Mouse (Mus musculus) common myeloid progenitor, adult 5-6 weeks (primary cell): ENCODE measurements around the gene Cc2d1a. TPM values are rescaled to one million over a fixed set of nuclear protein-coding genes. Genes with fewer than 3 reads are reported as not detected.

Experiments used
- ATAC-seq: replicated peaks from 2 replicates; pipeline ENCODE4 v1.8.0; 2016; ENCODE audit warnings: low read depth, mild to moderate bottlenecking, moderate TSS enrichment, inconsistent platforms; ENCODE audit not compliant: poor library complexity, severe bottlenecking
- total RNA-seq: library from RNA; stranded (forward); fragments of 200-1000, 187-1606 nt; gene quantifications from 2 replicates; pipeline ENCODE4 v1.2.3, GENCODE M21; 2017

The Cc2d1a gene
- total RNA-seq, 1 experiment from 2014 or later: 6.2 TPM

DNA sequence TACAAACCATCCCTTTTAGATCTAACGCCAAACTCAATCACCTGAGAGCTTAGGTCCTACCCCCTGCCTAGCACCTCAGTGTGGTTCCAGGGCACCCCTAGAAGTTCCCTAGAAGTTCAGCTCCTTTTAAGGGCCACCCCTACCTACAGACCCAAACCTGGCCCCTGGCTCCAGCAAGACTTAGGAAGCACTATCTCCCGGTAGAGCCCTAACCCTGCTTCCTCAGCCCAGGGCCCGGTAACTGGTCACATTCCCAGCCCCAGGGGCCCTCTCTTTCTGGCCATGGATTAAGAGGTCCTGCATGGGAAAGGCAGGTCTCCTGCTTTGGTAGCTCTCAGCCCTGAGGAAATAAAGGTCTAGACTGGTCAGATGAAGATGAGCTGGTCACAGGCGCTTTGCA is 32.2 kb upstream of the Cc2d1a start:
- no peak for ATAC-seq

DNA sequence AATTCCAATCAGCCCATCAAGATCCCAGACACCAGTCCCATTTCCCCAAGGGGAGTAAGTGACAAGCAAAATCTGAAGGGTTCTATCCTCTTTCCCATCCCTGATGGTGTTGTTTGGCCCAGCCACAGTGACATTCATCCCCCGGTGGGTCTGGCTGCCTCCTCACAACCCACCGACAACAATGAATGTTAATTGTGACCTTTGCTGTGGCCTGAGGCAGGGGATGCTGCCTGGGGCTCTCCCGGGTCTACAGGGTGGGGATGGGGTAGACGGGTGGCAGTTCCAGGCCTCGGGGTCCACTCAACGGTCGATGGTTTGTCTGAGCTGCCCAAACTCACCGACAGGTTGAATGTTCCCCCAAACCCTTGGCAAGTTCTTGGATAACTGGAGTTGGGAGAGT is 30.9 kb upstream of the Cc2d1a start:
- ATAC-seq: no peak

DNA sequence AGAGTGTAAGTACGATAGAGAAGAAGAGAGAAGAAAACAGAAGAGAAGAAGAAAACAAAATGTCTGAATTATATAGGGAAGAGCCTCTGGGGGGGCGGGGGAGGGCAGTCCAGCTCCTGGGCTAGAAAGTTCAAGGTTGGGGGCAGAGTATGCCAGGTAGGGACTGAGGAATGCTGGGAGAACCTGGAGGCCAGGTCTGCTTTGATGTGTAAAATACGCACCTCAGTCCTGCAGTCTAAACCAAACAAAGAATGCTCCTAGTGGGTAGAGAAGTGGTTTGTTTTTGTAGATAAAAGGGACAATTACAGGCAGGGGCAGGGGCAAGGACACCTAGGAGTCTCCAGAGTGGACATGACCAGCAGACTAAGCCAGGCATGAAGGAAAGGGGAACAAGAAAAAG is 29.7 kb upstream of the Cc2d1a start:
- no peak for ATAC-seq

DNA sequence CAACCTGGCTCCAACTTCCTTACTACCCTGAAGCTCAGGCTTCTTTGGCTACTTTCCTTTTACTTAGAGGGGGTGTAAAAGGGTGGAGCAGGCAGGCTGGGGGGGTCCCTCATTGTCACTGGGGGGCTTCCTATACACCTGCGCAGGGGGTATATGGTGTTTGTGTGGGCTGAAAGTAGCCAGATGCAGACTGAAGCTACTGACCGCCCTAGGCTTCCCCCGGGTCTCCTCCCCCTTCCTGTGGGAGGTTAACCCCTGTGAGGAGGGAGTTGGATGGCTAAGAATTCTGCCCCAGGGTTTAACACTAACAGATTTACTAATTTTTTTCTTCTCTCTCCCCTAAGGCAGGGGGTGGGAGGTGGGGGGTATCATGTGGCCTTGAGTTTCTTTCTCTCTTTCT is 28.8 kb upstream of the Cc2d1a start:
- peak; percentile 55; the same call in 1 of the 2 replicates for ATAC-seq

DNA sequence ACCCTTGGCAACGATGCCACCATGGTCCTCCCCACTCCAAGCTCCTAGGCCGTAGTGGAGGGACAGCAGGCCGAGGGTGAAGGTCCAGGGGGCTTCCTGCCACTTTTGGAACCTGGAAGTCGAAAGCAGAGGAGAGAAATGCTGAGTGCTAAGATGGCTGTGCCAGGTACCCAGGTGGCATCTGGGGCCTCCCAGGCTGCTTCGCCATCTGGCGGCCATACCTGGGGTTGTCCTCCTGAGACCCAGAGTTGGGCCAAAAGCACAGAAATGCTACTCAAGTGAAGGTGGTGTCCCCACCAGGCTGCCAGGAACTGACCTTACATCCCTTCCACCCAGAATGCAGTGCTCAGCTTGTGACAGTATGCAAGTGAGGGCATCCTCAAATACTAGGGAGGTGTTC is 26.1 kb upstream of the Cc2d1a start:
- 0 out of 2 replicates have a peak, but pooled peaks have one; percentile 22 for ATAC-seq

DNA sequence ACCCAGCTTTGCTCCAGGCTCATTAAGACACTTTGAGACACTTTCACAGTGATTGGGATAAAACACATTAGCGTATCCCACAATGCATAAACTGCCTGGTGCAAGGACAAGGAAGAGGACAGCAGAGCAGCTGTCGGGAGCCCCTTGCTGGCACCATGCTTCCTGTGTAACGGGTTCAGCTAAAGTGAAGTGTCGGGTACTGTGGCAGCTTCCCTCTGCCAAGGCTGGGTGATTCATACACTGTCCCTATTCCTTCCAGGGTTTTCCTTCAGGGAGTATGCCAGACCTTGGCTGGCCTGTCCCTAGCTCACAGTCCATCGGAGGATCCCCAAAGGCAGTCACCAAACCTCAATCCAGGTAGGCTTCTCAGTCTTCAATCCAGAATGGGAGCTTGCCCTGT is 22.4 kb upstream of the Cc2d1a start:
- ATAC-seq: no peak

DNA sequence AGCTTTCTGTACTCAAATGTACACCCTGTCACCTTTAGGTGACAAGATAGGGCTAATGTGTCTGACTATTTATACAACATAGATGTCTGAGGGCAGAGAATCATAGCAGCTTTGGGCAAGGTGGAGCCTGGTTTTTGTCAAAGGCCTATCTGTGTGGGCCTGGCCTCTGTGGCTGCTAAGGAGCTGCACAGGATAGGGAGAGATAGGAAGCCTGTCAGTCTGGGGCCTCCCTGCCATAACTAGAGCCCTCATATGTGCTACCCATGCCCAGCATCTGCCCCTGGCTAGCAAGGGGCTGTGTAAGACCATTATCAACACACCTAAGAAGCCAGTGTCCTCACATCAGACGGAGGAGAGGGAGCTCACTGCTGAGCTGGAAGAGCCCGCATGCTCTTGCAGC is 20.0 kb upstream of the Cc2d1a start:
- peak; percentile 25; the same call in 1 of the 2 replicates for ATAC-seq

DNA sequence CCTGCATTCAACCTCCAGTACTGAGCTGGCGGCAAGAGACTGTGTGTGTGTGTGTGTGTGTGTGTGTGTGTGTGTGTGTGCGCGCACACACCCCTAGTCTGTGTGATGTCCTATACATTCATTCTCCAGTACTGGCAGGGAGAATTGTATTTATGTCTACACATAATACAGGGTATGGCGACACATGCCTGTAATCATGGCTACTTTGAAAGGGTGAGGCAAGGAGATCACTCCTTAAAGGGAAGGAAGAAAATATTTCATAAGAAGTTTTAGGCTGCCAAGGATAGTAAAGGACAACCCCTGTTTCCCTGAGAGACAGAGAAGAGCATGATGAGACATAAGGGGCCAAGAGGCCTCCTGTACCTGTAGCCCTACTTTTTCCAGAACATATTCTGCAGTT is 9.9 kb upstream of the Cc2d1a start:
- ATAC-seq: no peak

DNA sequence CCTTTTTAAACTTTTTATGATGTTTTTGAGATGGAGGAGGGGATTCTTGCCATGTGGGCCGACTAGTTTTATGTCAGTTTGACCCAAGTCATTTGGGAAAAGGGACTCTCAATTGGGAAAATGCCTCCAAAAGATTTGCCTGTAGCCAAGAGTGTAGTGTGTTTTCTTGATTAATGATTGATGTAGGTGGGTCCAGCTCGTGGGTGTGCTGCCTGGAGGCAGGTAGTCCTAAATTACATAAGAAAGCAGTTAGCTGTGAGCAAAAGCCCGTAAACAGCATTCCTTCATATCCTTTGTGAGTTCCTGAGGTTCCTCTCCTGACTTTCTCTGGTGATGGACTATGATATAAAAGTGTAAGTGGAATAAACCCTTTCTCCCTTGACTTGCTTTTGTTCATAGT is 1.4 kb upstream of the Cc2d1a start:
- ATAC-seq: no peak

DNA sequence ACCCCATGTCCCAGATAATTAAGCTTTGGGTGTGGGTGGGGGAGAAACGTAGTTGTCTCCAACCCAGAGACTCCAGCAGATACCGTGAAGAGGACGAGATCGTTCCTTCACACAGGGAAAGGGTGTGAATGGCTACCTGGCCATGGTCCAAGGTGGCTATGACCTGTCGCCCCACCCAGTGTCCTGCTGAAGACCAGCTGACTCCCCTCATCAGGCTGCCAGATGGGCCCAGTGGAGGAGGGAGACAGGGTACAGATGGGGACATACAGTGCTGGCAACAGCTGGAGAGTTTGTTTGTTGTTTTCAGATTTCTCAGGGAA is 755 bp upstream of the Cc2d1a start:
- ATAC-seq: no peak

DNA sequence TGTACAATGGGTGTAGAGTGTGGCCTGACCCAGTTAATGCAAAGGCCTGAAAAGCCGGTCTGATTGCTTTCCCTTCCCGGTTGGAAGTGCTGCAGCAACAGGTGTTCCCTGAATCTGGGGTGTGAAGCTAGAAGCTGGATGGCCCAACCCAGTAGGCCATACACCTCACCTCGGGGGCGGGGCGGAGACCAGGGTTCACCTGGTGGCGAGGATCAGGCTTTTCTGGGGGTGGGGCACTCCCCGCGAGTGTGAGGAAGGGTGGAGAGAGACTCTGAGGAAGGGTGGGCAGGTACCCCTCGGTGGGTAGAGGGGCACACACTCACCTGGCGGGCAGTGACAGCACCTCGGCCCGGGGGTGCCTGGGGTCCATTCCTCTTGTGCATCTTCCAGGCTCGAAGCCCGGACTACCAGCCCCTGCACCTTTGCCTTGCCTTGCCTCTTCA is 391 bp downstream of the Cc2d1a start:
- ATAC-seq: no peak

DNA sequence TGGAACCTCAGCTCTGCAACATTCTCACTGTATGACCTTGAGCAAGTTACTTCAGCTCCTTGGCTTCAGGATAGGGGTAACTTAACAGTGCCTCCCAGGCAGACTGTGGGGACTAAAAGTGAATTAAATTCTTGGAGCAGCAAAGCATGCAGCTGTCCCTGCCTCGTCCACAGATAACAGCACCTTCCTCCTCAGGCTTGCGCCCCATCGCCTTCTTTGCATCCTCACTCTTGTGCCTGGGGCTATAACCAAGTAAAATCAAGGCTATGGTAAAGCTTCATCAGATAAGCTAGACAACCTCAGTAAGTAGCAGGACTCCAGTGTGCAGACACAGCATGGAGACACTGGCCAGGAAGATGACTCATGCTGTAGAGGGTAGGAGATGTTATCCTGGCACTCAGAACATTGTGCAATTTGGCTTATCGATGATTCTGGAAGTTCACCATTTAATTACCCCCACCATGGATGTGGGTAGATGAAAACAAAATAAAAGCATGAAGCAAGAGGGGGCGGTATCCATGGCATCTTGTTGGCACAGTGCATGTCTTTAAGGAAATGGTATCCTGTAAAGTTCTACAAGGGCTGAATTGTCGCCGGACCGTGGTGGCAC is 3.0 kb downstream of the Cc2d1a start:
- ATAC-seq: no peak

DNA sequence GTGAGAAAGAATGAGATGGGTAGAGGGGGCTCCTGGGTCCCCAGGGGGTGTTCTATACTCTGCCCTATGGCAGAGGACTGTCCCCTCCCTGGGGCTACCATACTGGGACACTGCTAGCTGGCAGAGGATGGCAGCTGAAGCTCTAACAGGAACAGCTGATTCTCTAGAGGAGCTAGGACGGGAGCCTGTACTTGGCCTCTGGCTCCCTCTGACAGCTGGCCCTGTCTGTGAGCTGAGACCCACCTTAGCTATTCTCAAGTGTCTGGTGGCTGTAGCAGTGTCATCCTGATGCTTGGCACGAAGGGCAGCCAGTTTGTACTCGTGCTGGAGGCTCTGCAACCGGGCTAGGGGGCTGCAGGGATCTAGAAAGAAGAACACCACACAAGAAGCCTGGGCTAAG is 6.9 kb downstream of the Cc2d1a start:
- no peak for ATAC-seq

DNA sequence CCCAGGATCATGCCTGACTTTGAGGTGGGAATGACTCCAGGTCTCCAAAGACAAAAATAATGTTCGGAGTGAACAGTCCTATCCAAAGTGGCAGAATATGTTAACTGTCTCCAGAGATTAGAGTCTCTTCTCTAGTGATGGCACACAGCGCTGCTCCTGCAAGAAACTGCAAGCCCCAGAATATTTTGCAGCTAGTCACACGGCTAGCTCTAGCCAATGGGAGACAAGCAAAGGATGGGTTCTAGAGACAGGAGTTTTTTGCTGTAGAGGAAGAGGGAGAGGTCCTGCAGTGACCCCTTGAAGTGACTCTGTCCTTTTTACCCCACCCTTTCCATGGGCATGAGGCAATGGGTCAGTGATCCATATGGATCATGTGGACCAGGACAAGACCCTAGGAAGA is 9.9 kb downstream of the Cc2d1a start:
- no peak for ATAC-seq

DNA sequence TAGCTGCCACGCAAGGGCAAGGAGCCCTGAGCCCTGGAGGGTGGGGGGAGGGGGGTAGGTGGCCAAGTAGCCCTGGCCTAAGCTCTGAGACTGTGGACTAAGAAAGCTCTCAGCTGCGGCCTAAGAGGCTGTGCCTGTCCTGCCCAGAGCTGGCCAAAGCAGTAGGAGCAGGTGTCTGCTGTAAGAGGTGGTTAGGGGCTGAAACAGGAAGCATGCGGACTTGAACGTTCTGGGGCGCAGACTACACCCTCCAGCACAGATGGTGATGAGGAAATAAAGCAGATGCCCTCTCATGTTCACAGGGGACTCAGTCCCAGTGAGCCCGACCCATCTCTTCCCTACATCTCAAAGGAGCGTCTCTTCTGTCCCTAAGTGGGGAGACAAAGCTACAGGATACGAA is 15.5 kb downstream of the Cc2d1a start:
- ATAC-seq: peak; percentile 36

DNA sequence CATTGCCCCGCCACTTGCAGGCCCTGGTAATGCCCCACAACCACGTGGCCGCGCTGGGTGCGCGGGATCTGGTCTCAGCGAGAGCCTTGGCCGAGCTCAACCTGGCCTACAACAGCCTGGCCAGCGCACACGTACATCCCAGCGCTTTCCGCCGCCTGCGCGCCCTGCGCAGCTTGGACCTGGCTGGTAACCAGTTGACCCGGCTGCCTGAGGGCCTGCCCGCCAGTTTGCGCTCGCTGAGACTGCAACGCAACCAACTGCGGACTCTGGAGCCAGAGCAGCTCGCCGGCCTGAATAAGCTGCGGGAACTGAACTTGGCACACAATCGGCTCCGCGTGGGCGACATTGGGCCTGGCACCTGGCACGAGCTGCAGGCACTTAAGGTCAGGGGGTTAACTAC is 16.9 kb downstream of the Cc2d1a start:
- ATAC-seq: no peak

DNA sequence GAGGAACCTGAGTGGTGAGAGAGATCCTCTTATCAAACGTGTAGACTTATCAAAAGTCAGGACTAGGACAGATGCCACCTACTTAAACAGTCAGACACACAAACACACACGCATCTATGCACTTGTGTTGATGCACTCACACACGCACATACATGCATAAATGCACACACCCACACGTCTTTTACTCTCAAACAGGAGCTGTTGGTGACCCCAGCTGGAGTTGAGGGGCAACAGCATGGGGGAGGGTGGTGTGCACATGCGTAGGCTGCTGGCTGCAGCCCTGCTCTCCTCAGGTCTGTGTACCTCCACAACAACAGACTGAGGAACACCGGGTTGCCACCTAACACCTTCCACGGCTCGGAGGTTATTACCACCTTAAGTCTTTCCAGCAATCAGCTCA is 19.5 kb downstream of the Cc2d1a start:
- no peak for ATAC-seq

DNA sequence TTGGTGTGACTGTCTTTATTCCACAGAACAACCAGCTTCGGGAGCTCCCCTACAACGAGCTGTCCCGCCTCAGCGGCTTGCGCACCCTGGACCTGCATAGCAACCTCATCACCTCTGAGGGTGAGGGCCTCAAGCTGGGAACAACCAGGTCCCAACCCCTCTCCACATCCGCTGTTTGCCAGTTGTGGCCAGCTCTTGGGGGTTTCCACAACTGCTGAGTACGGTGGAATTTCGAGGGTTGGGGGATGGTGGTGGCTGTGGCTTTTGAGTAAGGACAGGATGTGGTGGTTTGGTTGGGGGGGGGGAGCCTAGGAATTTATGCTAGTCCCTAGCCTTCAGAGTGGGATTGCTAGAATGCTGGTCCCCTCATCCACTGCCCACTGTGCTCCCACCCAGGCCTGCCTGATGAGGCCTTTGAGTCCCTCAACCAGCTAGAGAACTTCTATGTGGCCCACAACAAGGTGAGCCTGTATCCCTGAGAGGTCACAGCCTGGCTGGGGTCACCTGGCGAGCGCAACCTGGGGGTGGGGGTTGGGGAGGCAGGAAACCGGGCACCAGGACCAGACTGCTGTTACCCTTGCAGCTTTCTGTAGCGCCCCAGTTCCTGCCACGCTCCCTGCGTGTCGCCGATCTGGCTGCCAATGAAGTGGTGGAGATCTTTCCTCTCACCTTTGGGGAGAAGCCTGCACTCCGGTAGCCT is 20.4 kb downstream of the Cc2d1a start:
- ATAC-seq: peak; percentile 73

DNA sequence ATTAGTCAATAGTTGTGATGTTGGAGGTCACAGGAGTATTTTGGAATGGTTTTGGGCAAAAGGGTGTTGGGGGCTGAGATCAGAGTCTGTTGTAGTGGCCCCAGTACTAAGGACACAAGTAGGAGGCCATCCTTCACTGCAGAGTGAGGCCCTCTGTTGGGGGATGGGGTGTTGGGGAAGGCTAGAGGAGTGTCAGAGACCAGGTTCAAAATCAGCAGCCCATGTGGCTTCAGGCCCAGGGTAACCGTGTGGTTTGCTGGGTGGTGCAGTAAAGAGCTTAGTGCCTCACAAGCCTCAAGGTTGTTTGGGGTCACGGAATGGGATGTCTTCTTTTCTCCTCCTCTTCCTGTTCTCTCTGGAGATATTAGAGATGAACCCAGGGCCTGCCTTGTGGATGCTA is 21.0 kb downstream of the Cc2d1a start:
- peak; percentile 28; the same call in 1 of the 2 replicates for ATAC-seq

DNA sequence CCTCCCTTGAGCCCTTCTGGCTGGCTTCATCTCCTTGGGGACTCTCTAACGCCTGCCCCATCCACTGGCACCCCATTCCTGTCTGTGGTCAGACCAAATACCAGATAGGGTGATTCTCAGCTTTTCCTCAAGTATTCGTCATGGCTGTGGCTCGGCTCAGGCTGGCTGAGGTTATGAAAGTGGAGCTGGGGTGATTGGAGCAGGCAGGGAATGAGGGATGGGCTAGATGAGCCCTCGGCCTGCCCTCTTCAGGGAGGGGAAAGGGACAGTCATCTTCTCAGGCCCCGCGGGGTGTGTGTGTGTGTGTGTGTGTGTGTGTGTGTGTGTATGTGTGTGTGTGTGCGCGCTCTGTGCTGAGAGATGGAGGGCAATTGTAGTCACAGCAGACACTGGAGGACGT is 22.1 kb downstream of the Cc2d1a start, which contains the start of gene Podnl1:
Podnl1 (plus strand) TSS at position 334 of the 400 bp plus-strand sequence.
- ATAC-seq: peak; percentile 22; the same call in 1 of the 2 replicates

DNA sequence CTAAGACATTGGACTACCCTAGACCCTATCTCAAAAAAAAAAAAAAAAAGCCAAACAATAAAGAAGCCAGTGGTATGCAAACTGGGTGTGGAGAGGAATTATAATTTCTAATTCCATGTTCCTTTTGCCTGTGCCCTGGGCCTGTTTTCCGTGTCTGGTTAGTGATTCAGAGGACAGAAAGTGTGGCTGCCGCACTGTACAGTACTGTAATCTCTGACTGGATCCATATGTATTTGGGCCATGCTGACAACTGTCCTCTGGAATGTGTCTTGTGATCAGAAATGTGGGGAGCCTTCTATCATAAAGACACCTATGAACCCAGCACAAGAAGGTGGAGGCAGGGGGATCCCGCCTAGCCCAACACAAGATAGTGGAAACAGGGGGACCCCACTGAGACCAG is 25.6 kb downstream of the Cc2d1a start:
- no peak for ATAC-seq

DNA sequence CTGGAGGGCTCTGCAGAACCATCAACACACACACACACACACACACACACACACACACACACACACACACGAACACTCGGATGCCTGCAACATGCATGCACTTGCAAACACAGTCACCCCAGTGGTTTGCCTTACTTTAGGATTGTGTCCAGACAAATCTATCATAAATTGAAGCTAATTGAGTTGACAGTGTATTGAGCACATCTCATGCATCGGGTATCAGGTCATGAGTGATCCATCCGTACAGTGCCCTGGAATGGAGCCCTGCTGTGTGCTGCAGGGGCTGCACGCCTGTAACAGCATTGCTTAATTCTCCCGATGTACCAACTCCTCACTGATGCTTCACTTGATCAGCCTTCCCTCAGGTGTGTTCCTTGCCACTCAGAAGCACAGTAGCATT is 32.1 kb downstream of the Cc2d1a start:
- no peak for ATAC-seq
